8 mouse cellular contexts compared by ENCODE assay signal in genomic region chr11:54903940-54904706, GRCm38 (mm10). TPM values are rescaled to one million over a fixed set of nuclear protein-coding genes. Genes with fewer than 3 reads are reported as not detected.
DNase-seq lines count a peak whose midpoint lies in the region; ATAC-seq and TF ChIP-seq lines count a peak whose summit lies in the region.
"Had no signal": no experiment of that assay in that cellular context is flagged by ENCODE, and none has a peak within 500 bp of the region (broad histone marks: within the 10 kb centered on the region; RNA-seq: fewer than 3 reads in every experiment).

No protein-coding gene starts in this region.

- H3K9me3 ChIP-seq in heart, embryonic 10.5 days: no peaks in the 10 kb centered on the region
- no peaks in the 10 kb centered on the region for H3K9me3 ChIP-seq in kidney, embryonic 14.5 days (ENCODE audit: control insufficient read depth, low read length)
- H3K9me3 ChIP-seq: liver, embryonic 15.5 days had no signal

- H3K4me1 ChIP-seq in heart, embryonic 10.5 days: peaks cover 50% of the 10 kb centered on the region
- H3K4me1 ChIP-seq in kidney, embryonic 14.5 days (ENCODE audit: control insufficient read depth, insufficient read depth, low read length): peaks cover 8% of the 10 kb centered on the region; the same call in 1 of the 2 replicates

- peaks cover 30% of the 10 kb centered on the region for H3K36me3 ChIP-seq in heart, embryonic 10.5 days
- peaks cover 7% of the 10 kb centered on the region; the same call in 1 of the 2 replicates for H3K36me3 ChIP-seq in kidney, embryonic 14.5 days (ENCODE audit: control insufficient read depth, insufficient read depth, low read length)

- H3K27me3 ChIP-seq in heart, embryonic 10.5 days (ENCODE audit: insufficient read depth, poor library complexity, severe bottlenecking): no peaks in the 10 kb centered on the region
- H3K27me3 ChIP-seq in kidney, embryonic 14.5 days (ENCODE audit: control insufficient read depth, insufficient read depth, low read length): no peaks in the 10 kb centered on the region

- TF ChIP-seq POLR2A in brain, embryonic 14.5 days (IDR thresholded peaks at IDR 0.05; ENCODE audit: borderline replicate concordance, extremely low read depth, insufficient read depth, insufficient read length, poor library complexity, severe bottlenecking): no peak

- ATAC-seq in kidney, embryonic 14.5 days (ENCODE audit: low FRiP score, low TSS enrichment): peak; percentile 25; the same call in 1 of the 2 replicates

- H3K4me3 ChIP-seq in heart, embryonic 10.5 days: peak overlapping the region; percentile 68
- H3K4me3 ChIP-seq in kidney, embryonic 14.5 days (ENCODE audit: low read length): no peak overlapping the region; the same call in 1 of the 2 replicates

- no peak overlapping the region for H3K9ac ChIP-seq in kidney, embryonic 14.5 days (ENCODE audit: low read depth, low read length)
- H3K9ac ChIP-seq: liver, embryonic 15.5 days had no signal

- DNase-seq in brain, embryonic 14.5 days (ENCODE audit: low read depth): peak; percentile 40
- DNase-seq in heart, embryonic 10.5 days (ENCODE audit: low spot score): peak; percentile 93
- peak; percentile 33 for DNase-seq in neural tube, embryonic 10.5 days (ENCODE audit: extremely low spot score, low spot score)
- DNase-seq in left cerebral cortex, adult 8-10 months (ENCODE audit: low spot score in 2 of 2): no peak
- no peak for DNase-seq in right cerebral cortex, postnatal 14 days
- DNase-seq in ovary, adult 18-20 months (ENCODE audit: low spot score): no peak

- TF ChIP-seq CTCF in brain, embryonic 14.5 days (IDR thresholded peaks at IDR 0.05; ENCODE audit: borderline replicate concordance, extremely low read depth, insufficient read depth, insufficient read length): no peak

- WGBS in heart, embryonic 10.5 days: 27% methylated on average over 4 of the region's 4 CpGs
- 53% methylated on average over 4 of the region's 4 CpGs for WGBS in kidney, embryonic 14.5 days

- peak overlapping the region; percentile 84 for H3K27ac ChIP-seq in heart, embryonic 10.5 days
- no peak overlapping the region for H3K27ac ChIP-seq in kidney, embryonic 14.5 days (ENCODE audit: low read depth, low read length)
- H3K27ac ChIP-seq: liver, embryonic 15.5 days had no signal

- no peak overlapping the region; the same call in 1 of the 2 replicates for H3K4me2 ChIP-seq in kidney, embryonic 14.5 days (replicated peaks; ENCODE audit: low read depth, low read length)

RNA-seq across cellular contexts. Expression of gene Gpx3, which starts 1.9 kb away (rescaled TPM):
- polyA plus RNA-seq in brain, embryonic 14.5 days (2012; rRNA removed): 5.8 and 14.6 TPM in 2 replicates
- polyA plus RNA-seq in heart, embryonic 10.5 days (2016; fragmentation: Nextera tagmentation; extraction: Ambion mirVana): 1,153 and 1,643 TPM in 2 replicates
- 83.0 and 101 TPM in 2 replicates for polyA plus RNA-seq in kidney, embryonic 14.5 days (2014; fragmentation: Nextera tagmentation; extraction: Ambion mirVana)
- 10 to 100 TPM in 2 of 4 experiments, 1 to 10 TPM in 2; 7.5 to 12.5 (median 10.4) TPM for total RNA-seq in left cerebral cortex, adult 8-10 months (2022)

RNA-seq across cellular contexts. Expression of gene Hint1, which starts 37.9 kb away (rescaled TPM):
- polyA plus RNA-seq in brain, embryonic 14.5 days (2012; rRNA removed): 711 and 924 TPM in 2 replicates
- polyA plus RNA-seq in heart, embryonic 10.5 days (2016; fragmentation: Nextera tagmentation; extraction: Ambion mirVana): 602 and 622 TPM in 2 replicates
- 720 and 912 TPM in 2 replicates for polyA plus RNA-seq in kidney, embryonic 14.5 days (2014; fragmentation: Nextera tagmentation; extraction: Ambion mirVana)
- total RNA-seq in left cerebral cortex, adult 8-10 months (2022): 100 to 1,000 TPM; 204 to 277 (median 234) TPM

RNA-seq across cellular contexts. Expression of gene Lyrm7, which starts 43.4 kb away (rescaled TPM):
- polyA plus RNA-seq in brain, embryonic 14.5 days (2012; rRNA removed): 6.5 and 7.6 TPM in 2 replicates
- 11.8 and 17.9 TPM in 2 replicates for polyA plus RNA-seq in heart, embryonic 10.5 days (2016; fragmentation: Nextera tagmentation; extraction: Ambion mirVana)
- polyA plus RNA-seq in kidney, embryonic 14.5 days (2014; fragmentation: Nextera tagmentation; extraction: Ambion mirVana): 6.7 and 9.6 TPM in 2 replicates
- total RNA-seq in left cerebral cortex, adult 8-10 months (2022): 10 to 100 TPM; 23.4 to 37.9 (median 27.9) TPM

RNA-seq across cellular contexts. Expression of gene Tnip1, which starts 58.6 kb away (rescaled TPM):
- polyA plus RNA-seq in brain, embryonic 14.5 days (2012; rRNA removed): 13.3 and 16.0 TPM in 2 replicates
- polyA plus RNA-seq in heart, embryonic 10.5 days (2016; fragmentation: Nextera tagmentation; extraction: Ambion mirVana): 22.7 and 23.7 TPM in 2 replicates
- polyA plus RNA-seq in kidney, embryonic 14.5 days (2014; fragmentation: Nextera tagmentation; extraction: Ambion mirVana): 12.3 and 14.8 TPM in 2 replicates
- total RNA-seq in left cerebral cortex, adult 8-10 months (2022): 10 to 100 TPM; 33.0 to 36.3 (median 34.9) TPM

Comparison
In these comparisons a context has a peak if more than half of its experiments do, and no peak if none do; other contexts are left out.
1. DNase-seq: peak in brain, embryonic 14.5 days (single experiment), heart, embryonic 10.5 days (single experiment) and neural tube, embryonic 10.5 days (single experiment); none in left cerebral cortex, adult 8-10 months (0 of 2), right cerebral cortex, postnatal 14 days (single experiment) and ovary, adult 18-20 months (single experiment).
2. RNA of gene Gpx3, which starts 1.9 kb away (polyA plus RNA-seq): 1,153 to 1,643 TPM in heart, embryonic 10.5 days; 83.0 to 101 TPM in kidney, embryonic 14.5 days and 5.8 to 14.6 TPM in brain, embryonic 14.5 days; every median in the first group is over 10 times any median in the second.